Mouse (Mus musculus) frontal cortex, adult 2 months (tissue): ENCODE measurements at regions not wholly inside any gene's neighbourhood (a gene's known extent, or its start where the extent isn't known, plus 50 kb on each side); places are given as distances from the start of the nearest gene placed in this dataset.
A peak's percentile ranks its signal among the peaks of the same experiment; 100 is the strongest.

Experiments used
- DNase-seq, 2 experiments: peaks; one replicate each; pipeline ENCODE4 v3.0.0; 2022; ENCODE audit warnings: low spot score in 1 of 2; ENCODE audit errors: extremely low spot score in 1 of 2

GRCm38 (mm10) chr3:39062415-39062814 lies 175.7 kb downstream of the Fat4 start:
- no peak for DNase-seq

GRCm38 (mm10) chr3:39065457-39065856 lies 178.7 kb downstream of the Fat4 start:
- no peak for DNase-seq

GRCm38 (mm10) chr3:39069011-39069410 lies 182.3 kb downstream of the Fat4 start:
- no peak for DNase-seq

- DNase-seq: no peak
Observed at GRCm38 (mm10) chr3:39082678-39083270, 196.0 kb downstream of the Fat4 start.

- DNase-seq: peak; percentile 3 to 25
Observed at GRCm38 (mm10) chr3:39088948-39089347, 202.2 kb downstream of the Fat4 start.

GRCm38 (mm10) chr3:39102324-39102723 lies 215.6 kb downstream of the Fat4 start:
- DNase-seq: no peak

- no peak for DNase-seq
Observed at GRCm38 (mm10) chr3:39109756-39110392, 223.1 kb downstream of the Fat4 start.

- no peak for DNase-seq
Observed at GRCm38 (mm10) chr3:39114056-39114455, 227.3 kb downstream of the Fat4 start.

- no peak for DNase-seq
Observed at GRCm38 (mm10) chr3:39114826-39115225, 228.1 kb downstream of the Fat4 start.

- no peak for DNase-seq
Observed at GRCm38 (mm10) chr3:39115441-39115840, 228.7 kb downstream of the Fat4 start.

GRCm38 (mm10) chr3:39122250-39122649 lies 235.5 kb downstream of the Fat4 start:
- no peak for DNase-seq

GRCm38 (mm10) chr3:39130532-39130931 lies 243.8 kb downstream of the Fat4 start:
- DNase-seq: no peak

- no peak for DNase-seq
Observed at GRCm38 (mm10) chr3:39165006-39165667, 278.4 kb downstream of the Fat4 start.

- DNase-seq: no peak
Observed at GRCm38 (mm10) chr3:39182646-39183045, 295.9 kb downstream of the Fat4 start.

GRCm38 (mm10) chr3:39195102-39195501 lies 308.4 kb downstream of the Fat4 start:
- no peak for DNase-seq

GRCm38 (mm10) chr3:39202662-39203061 lies 315.9 kb downstream of the Fat4 start:
- no peak for DNase-seq

- no peak for DNase-seq
Observed at GRCm38 (mm10) chr3:39208651-39209050, 321.9 kb downstream of the Fat4 start.

GRCm38 (mm10) chr3:39209382-39210165 lies 322.8 kb downstream of the Fat4 start:
- peak; percentile 21 to 52 for DNase-seq

GRCm38 (mm10) chr3:39211670-39212069 lies 324.9 kb downstream of the Fat4 start:
- DNase-seq: no peak

- DNase-seq: no peak
Observed at GRCm38 (mm10) chr3:39220011-39220706, 333.4 kb downstream of the Fat4 start.

GRCm38 (mm10) chr3:39220707-39221034 lies 333.9 kb downstream of the Fat4 start:
- DNase-seq: no peak
